Mouse (Mus musculus): ENCODE measurements around the gene Gtf2f2. TPM values are rescaled to one million over a fixed set of nuclear protein-coding genes. Genes with fewer than 3 reads are reported as not detected.
"Not testable (repeated sequence)": the region's sequence is repeated elsewhere in the genome, so short reads cannot be mapped to it uniquely, and the experiment has no call there.

Gene Gtf2f2
- polyA plus RNA-seq, 1 experiment from 2014 or later = 40.8 TPM

DNA sequence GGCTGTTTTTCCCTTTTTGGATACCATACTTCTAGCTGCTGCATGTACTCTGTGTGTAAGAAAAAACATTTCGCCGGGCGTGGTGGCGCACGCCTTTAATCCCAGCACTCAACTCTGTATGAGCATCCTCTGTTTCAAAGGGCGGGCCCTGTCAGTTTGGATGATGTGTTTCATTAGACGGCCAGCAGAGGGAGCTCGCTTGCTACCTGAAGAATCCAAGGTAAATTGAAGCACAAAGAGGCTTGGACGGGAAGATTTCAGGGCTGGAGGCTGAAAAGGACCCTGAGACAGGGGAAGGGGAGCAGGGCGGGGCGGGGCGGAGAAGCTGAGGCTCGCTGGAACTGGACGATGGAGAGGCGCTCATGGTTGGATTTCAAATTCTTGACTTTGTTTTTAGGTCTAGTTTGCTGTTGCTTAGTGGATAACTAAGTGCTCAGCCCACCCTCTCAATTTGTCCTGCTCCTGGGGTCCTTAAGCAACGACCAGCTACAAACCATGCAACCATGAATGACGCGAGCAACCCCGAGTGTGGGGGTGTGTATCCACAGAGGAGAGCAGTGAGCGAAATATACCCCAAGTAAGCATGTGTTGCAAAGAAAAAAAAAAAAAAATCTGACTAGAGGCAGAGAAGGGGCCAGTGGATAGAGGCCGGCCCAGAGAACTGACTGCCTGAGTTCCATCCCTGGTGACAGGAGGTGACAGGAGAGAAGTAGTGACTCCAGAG lies 134.2 kb downstream of the Gtf2f2 start:
- Histone ChIP-seq H3K4me3 (ENCODE audit: inconsistent target) (no peak overlapping the region), H3K27ac (no peak overlapping the region)
- 26% methylated on average over 19 of the region's 21 CpGs for WGBS (ENCODE audit: missing documents)

DNA sequence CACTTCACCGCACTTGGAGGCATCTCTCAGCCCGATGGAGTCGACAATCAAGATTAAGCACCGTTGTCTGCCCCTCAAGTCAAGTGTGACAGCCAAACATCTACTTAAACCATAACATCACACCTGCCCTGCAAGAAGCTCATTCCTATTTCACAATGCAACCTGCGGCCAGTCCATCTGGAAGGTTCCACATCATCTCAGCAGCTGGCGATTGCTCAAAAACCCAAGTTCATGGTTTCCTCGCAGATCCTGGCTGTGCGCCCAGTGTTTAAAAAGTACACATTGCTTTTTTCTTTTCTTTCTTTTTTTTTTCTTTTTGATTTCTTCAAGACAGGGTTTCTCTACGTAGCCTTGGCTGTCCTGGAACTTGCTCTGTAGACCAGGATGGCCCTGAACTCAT lies 137.1 kb downstream of the Gtf2f2 start:
- no peaks in the 10 kb centered on the region for H3K79me2 ChIP-seq (ENCODE audit: inconsistent target)
- WGBS (ENCODE audit: missing documents) = 71% methylated on average over 7 of the region's 9 CpGs
- no peak overlapping the region for H3K4me3 ChIP-seq (ENCODE audit: inconsistent target)
- H3K27ac ChIP-seq = no peak overlapping the region
- no peaks in the 10 kb centered on the region for H3K36me3 ChIP-seq (ENCODE audit: inconsistent target)

More for the DNA sequence above, 134.2 kb downstream of the Gtf2f2 start:
- H3K36me3 ChIP-seq (ENCODE audit: inconsistent target) = no peaks in the 10 kb centered on the region
- H3K79me2 ChIP-seq (ENCODE audit: inconsistent target) = no peaks in the 10 kb centered on the region

DNA sequence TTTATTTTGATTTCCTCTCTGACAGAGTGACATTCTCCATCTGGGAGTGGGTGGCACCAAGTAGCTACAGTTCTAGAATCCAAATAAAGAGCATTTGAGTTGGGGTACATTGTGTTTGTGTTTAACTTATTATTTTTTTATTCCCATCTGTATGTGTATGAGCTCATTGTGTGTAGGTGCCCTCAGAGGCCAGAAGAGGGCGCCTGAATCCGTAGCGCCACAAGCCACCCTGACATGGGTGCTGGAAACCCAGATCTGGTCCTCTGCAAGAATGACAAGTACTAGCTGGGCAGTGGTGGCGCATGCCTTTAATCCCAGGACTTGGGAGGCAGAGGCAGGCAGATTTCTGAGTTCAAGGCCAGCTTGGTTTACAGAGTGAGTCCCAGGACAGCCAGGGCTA lies 138.9 kb downstream of the Gtf2f2 start:
- Histone ChIP-seq H3K27ac (no peak overlapping the region), H3K4me3 (ENCODE audit: inconsistent target) (no peak overlapping the region), H3K36me3 (ENCODE audit: inconsistent target) (no peaks in the 10 kb centered on the region), H3K79me2 (ENCODE audit: inconsistent target) (no peaks in the 10 kb centered on the region)
- WGBS (ENCODE audit: missing documents) = 96% methylated on average over 4 of the region's 4 CpGs

DNA sequence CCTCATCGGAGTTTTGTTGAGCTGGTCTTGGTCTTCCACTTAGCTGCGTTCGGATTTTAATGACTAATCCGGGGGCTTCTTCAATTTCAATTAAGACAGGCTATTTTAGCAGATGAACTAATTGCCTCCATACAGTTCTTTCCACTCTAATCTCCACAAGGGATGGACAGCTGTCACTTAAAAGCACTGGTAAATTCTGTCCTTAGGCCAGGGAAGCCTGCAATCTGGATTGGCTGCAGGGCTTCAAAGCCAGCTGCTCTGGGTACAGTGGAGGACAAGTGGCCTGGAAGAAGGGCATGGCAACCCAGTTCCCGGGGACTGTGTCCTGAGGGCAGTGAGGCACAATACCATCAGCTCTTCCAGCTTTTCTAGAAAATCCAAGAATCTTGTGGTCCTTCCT lies 139.6 kb downstream of the Gtf2f2 start:
- H3K4me3 ChIP-seq (ENCODE audit: inconsistent target) = no peak overlapping the region
- H3K27ac ChIP-seq = no peak overlapping the region
- WGBS (ENCODE audit: missing documents) = 92% methylated on average over 1 of the region's 5 CpGs
- no peaks in the 10 kb centered on the region for H3K36me3 ChIP-seq (ENCODE audit: inconsistent target)
- H3K79me2 ChIP-seq (ENCODE audit: inconsistent target) = no peaks in the 10 kb centered on the region

DNA sequence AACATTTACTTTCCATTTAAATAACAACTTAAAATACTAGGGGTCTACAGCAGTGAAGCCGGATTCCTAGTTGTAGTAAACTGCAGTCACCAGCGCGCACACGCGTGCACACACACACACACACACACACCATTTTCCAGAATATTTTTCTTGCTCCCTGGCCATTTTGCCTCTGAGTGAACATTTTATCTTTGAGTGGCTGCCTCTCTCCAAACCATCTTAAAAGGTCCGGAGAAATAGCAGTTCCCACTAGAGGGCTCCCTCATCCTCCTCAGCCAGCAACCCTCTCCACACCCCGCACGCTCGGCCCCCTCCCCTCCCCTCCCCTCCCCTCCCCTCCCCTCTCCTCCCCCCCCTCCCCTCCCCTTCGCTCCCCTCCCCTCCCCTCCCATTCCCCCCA lies 140.0 kb downstream of the Gtf2f2 start:
- Histone ChIP-seq H3K4me3 (ENCODE audit: inconsistent target) (no peak overlapping the region), H3K79me2 (ENCODE audit: inconsistent target) (no peaks in the 10 kb centered on the region), H3K27ac (no peak overlapping the region), H3K36me3 (ENCODE audit: inconsistent target) (no peaks in the 10 kb centered on the region)
- 66% methylated on average over 6 of the region's 10 CpGs for WGBS (ENCODE audit: missing documents)

DNA sequence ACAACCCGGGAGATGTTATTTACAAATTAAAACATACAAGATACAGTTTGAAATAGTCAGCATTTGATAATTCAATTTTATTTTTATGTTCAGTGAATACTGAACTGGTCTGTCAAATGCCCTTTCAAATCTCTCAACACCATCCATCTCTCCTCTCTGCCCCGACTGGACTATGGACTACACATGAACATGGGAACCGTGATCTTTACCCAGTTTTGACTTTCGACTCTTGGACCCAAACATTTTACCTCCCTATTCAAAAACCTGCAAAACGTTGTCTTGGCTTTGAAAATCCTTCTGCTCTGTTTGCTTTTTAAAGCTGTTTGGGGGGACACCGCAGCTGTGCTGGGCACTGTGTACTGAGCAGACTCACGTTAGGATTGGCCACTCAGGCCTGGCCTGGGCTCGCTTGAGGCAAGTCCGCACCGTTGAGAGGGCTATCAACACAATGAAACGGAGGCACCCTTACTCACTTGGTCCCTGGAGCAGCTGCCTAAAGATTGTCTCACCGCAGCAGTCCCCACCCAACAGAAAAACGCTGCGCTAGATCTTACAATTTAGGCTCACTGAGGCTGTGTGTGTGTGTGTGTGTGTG lies 140.8 kb downstream of the Gtf2f2 start:
- Histone ChIP-seq H3K36me3 (ENCODE audit: inconsistent target) (no peaks in the 10 kb centered on the region), H3K4me3 (ENCODE audit: inconsistent target) (no peak overlapping the region), H3K79me2 (ENCODE audit: inconsistent target) (no peaks in the 10 kb centered on the region), H3K27ac (no peak overlapping the region)
- WGBS (ENCODE audit: missing documents) = 95% methylated on average over 14 of the region's 14 CpGs

DNA sequence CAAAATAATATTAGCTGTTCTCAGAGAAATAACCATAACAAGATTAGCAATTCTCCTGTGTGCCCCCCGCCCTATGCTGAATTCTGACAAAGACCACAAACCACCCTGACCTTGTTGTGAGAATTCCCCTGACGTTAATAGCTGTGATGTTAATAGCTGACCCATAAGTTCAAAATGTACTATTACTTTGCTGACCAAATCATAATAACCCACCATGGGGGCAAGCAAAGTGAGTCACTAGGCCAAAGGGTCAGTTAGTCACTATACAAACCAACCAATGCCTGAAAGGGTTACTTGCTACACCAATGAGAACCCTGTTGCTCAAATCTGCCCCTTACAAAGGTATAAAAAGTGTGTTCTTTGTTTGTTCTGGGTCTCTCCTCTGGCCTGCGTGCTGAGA lies 142.6 kb downstream of the Gtf2f2 start:
- H3K4me3 ChIP-seq (ENCODE audit: inconsistent target); H3K36me3 ChIP-seq (ENCODE audit: inconsistent target); H3K27ac ChIP-seq; H3K79me2 ChIP-seq (ENCODE audit: inconsistent target): not testable (repeated sequence)
- 92% methylated on average over 2 of the region's 3 CpGs for WGBS (ENCODE audit: missing documents)

DNA sequence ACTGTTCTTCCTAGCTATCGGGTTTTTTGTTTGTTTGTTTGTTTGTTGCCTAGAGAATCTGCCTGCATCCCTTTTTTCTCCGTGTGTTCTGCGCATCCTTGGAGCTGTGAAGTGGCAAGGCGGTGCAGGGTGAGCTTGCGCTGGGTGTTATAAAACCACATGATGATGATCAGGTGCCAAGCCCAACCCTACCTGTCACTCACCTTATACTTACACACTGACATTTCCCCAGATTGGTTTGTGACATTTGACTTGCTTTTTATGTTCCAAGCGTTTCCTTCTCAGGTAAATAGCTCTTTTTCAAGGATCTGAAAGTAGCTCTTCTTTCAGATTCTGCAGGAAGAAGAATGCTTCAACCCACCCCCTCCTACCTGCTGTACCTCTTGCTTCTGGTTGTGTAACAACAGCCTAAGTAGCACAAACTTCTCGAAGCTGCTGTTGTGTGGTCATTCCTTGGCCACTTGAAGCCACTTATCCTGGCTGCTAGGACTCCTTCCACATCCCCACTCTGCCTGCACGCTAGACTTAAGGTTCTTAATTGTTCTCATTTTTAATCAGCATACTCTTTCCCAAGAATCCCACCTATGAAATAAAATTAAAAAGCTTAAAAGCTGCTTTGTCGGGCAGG lies 143.8 kb downstream of the Gtf2f2 start:
- no peak overlapping the region for H3K27ac ChIP-seq
- 90% methylated on average over 9 of the region's 9 CpGs for WGBS (ENCODE audit: missing documents)
- no peaks in the 10 kb centered on the region for H3K79me2 ChIP-seq (ENCODE audit: inconsistent target)
- no peaks in the 10 kb centered on the region for H3K36me3 ChIP-seq (ENCODE audit: inconsistent target)
- no peak overlapping the region for H3K4me3 ChIP-seq (ENCODE audit: inconsistent target)

DNA sequence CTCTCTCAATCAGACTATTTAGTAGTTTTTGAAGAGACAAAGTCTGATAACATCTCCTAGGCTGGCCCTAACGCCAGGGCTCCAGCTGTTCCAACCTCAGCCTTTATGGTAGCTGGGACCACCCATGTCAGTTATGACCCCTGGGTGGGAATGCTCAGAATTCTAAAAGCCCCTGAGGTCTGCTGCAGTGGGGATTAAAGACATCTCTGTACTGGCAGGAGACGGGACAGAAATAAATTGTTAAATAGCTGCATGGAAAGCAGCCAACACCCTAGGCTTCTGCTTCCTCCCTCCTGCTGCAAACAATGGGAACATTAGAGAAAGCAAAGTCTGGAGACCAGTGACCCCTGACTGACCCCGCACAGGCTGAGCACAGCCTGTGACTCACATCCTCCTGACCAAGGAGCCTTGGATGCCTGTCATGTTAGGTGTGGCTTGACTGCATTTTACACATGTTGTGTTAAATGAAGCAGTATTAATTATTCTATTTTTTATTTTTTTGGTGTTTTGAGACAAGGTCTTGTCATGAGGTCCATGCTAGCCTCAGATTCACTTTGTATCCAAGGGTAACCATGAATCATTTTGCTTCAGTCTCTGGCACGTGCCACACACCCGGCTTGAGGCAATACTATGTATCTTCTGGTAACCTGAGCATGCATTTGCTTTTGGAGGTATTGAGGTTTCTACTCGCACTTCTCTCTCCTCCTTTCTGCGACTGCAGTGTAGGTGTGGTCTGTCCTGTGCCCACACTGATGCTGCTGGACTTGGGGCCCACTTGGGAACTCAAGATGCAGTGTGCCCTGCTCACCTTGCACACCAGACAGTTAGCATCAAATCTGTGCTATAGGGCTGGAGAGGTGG lies 146.9 kb downstream of the Gtf2f2 start:
- Histone ChIP-seq H3K79me2 (ENCODE audit: inconsistent target) (no peaks in the 10 kb centered on the region), H3K4me3 (ENCODE audit: inconsistent target) (no peak overlapping the region), H3K36me3 (ENCODE audit: inconsistent target) (no peaks in the 10 kb centered on the region), H3K27ac (peak overlapping the region; percentile 90)
- 25% methylated on average over 7 of the region's 7 CpGs for WGBS (ENCODE audit: missing documents)

DNA sequence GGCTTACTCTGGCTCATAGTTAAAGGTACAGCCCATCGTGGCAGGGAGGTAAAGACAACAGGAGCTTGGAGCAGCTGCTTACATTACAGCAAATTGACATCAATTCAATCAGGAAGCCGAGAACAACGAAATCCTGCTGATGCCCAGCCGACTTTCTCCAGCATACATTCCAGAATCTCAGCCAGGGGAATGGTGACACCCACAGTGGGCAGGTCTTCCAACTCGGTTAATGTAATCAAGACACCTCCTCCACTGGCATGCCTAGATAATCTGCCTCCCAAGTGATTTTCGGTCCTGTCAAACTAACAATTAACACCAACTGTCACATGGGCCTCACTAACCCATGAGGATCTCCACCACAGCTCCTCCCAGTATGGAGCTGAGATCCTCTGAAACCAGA lies 148.0 kb downstream of the Gtf2f2 start:
- WGBS (ENCODE audit: missing documents) = 93% methylated on average over 6 of the region's 6 CpGs
- Histone ChIP-seq H3K36me3 (ENCODE audit: inconsistent target) (no peaks in the 10 kb centered on the region), H3K79me2 (ENCODE audit: inconsistent target) (no peaks in the 10 kb centered on the region), H3K27ac (peak overlapping the region; percentile 90), H3K4me3 (ENCODE audit: inconsistent target) (no peak overlapping the region)

DNA sequence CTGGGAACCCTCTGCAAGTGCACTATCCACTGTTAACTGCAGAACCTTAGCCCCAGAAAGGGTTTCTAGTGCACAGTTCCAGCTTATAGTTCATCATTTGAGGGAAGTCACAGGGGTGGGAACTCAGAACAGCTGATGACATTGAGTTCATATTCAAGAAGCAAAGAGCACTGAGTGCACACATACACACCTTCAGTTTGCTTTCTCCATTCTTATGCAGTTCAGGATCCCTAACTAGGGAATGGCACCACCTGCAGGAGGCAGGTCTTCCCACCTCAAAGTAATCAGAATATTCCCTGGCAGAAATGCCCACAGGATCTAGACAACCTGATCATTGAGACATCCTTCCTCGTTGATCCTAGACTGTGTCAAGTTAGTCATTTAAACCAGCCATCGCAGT lies 151.0 kb downstream of the Gtf2f2 start:
- Histone ChIP-seq H3K79me2 (ENCODE audit: inconsistent target) (no peaks in the 10 kb centered on the region), H3K4me3 (ENCODE audit: inconsistent target) (no peak overlapping the region), H3K36me3 (ENCODE audit: inconsistent target) (no peaks in the 10 kb centered on the region), H3K27ac (no peak overlapping the region)
- 91% methylated on average over 2 of the region's 2 CpGs for WGBS (ENCODE audit: missing documents)

DNA sequence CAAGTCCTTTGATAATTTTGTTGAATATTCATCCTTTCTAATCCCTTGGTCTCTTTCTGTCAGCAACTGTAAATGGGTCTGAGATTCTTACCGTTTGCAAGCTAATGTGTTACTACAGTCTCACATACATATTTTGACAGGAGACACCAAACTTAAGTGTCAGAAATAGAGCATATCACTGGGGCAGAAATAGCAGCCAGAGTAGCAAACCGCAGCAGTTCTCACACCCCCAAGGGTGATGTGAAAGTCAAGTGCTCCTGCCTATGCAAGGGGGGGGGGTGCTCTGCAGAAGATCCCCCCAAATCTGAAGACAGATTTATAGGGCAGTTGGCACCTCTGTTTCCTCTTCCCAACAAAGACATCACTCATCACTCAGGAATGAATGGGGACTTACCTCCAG lies 152.5 kb downstream of the Gtf2f2 start:
- WGBS (ENCODE audit: missing documents) = 63% methylated on average over 2 of the region's 2 CpGs
- no peak overlapping the region for H3K4me3 ChIP-seq (ENCODE audit: inconsistent target)
- H3K36me3 ChIP-seq (ENCODE audit: inconsistent target) = no peaks in the 10 kb centered on the region
- no peak overlapping the region for H3K27ac ChIP-seq
- H3K79me2 ChIP-seq (ENCODE audit: inconsistent target) = no peaks in the 10 kb centered on the region

DNA sequence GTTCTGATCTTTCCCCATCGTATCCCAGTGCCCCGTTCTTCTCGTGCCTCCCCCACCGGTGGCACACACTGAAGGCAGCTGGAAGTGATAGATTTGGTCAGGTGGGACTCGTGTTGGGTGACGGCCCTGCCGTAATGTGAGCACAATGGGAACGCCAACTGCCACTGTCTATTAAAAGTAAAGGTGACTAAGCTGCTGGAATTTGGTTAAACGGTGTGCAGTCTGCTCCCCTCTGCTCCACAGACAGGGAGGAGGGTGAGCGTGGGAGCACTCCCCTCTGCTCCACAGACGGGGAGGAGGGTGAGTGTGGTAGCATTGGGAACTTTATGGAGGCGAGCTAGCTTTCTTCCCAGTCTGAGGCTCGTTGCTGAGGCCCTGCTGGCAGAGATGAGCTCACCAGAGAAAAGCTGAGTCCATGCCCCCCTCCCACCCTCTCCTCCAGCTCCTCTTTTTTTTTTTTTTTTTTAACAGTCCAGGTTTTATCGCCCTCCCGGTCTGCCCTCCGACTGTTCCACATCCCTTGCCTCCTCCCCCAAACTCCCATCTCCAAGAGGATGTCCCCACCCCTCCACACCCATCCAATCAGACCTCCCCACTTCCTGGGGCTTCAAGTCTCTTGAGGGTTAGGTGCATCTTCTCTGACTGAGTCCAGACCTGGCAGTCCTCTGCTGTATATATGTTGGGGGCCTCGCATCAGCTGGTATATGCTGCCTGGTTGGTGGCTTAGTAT lies 155.2 kb downstream of the Gtf2f2 start:
- Histone ChIP-seq H3K27ac (no peak overlapping the region), H3K4me3 (ENCODE audit: inconsistent target) (no peak overlapping the region), H3K79me2 (ENCODE audit: inconsistent target) (no peaks in the 10 kb centered on the region), H3K36me3 (ENCODE audit: inconsistent target) (no peaks in the 10 kb centered on the region)
- 92% methylated on average over 17 of the region's 17 CpGs for WGBS (ENCODE audit: missing documents)

DNA sequence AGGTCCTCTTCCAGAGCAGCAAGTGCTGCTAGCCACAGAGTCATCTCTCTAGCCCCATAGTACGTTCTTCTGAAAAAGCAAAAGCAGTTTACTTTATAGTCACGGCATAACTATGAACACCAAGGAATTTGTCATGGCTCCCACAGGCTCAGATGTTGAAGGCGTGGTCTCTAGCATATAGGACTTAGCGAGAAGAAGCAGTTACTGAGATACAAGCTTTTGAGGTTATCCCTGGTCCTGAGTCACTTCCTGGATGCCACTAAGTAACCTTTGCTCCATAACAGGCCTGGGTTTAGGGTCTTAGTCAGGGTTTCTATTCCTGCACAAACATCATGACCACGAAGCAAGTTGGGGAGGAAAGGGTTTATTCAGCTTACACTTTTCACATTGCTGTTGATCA lies 158.6 kb downstream of the Gtf2f2 start:
- Histone ChIP-seq H3K4me3 (ENCODE audit: inconsistent target) (no peak overlapping the region), H3K27ac (0 out of 2 replicates have a peak overlapping the region, but pooled peaks have one; percentile 19), H3K36me3 (ENCODE audit: inconsistent target) (peaks cover 29% of the 10 kb centered on the region), H3K79me2 (ENCODE audit: inconsistent target) (peaks cover 16% of the 10 kb centered on the region)
- 67% methylated on average over 5 of the region's 5 CpGs for WGBS (ENCODE audit: missing documents)

All from macrophage (primary cell).